Mouse (Mus musculus): ENCODE data around the gene Entpd6.

Gene Entpd6

GRCm38 (mm10) chr2:150787234-150787771 lies 38.5 kb downstream of the Entpd6 start:
- no peak for DNase-seq (ENCODE audit: low read depth, low spot score)

GRCm38 (mm10) chr2:150788768-150789550 lies 40.1 kb downstream of the Entpd6 start:
- DNase-seq (ENCODE audit: low read depth, low spot score) = no peak

- no peak for DNase-seq (ENCODE audit: low read depth, low spot score)
Measured at GRCm38 (mm10) chr2:150793320-150793719, 44.5 kb downstream of the Entpd6 start.

DNA sequence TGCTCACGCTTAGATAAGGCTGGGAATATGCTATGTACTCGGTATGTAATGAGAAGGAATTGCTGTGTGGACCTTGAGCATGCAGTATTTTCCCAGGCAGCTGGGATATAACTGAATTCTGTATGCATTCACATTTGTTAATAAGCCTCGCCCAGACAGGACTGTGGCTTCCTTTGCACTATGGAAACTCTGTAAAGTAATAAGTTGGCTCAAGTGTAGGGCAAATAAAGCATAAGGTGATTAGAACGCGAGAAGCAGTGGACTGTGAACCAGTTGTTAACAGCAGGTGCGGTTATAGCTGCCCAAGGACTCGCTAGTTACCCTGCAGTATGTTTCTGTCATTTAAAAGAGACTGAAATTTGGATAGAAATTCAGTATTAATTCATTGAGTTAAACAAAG lies 49.2 kb downstream of the Entpd6 start:
- no peak for DNase-seq (ENCODE audit: low read depth, low spot score)

DNA sequence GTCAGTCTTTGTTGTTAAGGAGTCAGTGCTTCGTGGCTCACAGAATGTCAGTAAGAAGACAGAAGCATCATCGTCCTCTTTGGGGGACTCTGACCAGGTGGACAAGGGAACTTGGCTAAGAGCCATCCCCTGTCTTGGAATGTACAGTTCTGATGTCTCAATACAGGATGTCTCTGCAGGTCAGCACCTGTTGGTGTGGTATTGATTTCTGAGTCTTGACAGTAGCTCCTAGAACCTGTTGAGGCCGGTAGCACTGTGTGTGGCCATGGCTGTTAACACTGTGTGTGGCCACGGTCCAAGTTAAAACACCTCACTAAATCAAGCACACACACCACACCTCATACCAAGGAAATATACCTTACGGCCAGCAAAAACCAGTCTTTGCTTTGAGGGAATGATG lies 51.8 kb downstream of the Entpd6 start:
- DNase-seq (ENCODE audit: low read depth, low spot score) = no peak

- DNase-seq (ENCODE audit: low read depth, low spot score) = no peak
Measured at GRCm38 (mm10) chr2:150803035-150803434, 54.2 kb downstream of the Entpd6 start.

DNA sequence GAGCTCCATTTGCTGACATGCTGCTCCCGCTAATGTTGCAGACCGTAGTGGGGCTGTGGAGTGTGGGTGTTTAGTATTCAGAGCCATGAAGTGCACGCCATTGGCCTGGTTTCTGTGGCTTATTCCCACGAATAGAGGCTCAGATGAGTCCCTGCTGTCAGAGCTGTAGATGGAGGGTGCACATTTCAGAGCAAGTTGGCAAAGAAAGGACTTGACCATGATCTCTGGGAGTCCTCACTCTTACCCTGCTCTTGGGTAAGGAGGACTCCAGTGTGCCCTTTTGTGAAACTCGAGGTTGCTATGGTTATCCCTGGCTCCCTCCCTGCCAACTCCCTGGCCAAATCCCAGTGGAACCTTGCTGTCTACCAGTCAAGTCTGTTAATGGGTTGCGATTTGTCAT lies 59.5 kb downstream of the Entpd6 start:
- DNase-seq (ENCODE audit: low read depth, low spot score) = no peak

GRCm38 (mm10) chr2:150808812-150809211 lies 60.0 kb downstream of the Entpd6 start:
- no peak for DNase-seq (ENCODE audit: low read depth, low spot score)

DNA sequence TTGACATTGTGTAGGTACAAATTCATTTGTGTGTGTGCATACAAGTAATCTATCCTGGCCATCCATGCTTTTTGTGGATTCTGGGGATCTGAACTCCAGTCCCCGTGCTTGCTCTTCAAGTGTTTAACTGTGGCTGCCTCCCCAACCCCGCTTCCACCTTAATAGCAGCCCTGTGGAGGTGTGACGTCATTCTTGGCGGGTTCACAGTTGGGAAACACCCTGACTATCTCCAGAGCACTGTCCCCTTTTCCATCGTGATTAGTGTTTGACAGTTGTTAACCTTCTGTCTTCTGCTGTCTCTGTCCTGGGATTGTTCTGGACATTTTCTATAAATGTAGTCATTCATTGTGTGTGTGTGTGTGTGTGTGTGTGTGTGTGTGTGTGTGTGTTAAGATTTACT lies 61.8 kb downstream of the Entpd6 start:
- DNase-seq (ENCODE audit: low read depth, low spot score) = no peak

DNA sequence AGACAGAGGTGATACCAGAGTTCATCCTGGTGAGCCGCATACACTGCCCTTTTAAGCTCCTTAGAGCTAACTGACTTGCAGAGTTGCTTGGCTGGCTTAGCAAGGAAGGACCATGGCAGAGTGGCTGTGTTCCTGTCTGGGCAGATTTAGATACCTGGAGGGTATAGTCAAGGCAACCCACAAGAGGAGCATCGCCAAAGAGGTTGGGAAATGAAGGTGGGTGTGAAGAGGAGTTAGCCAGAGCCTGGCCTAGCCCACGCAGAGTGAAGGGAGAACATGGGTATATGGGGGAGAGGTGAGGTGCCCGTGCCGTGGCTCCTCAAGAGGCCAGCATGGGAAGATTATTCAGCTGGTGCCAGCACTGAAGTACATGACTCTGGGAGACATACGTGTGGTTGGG lies 64.0 kb downstream of the Entpd6 start:
- DNase-seq (ENCODE audit: low read depth, low spot score) = no peak

GRCm38 (mm10) chr2:150816676-150817402 lies 68.0 kb downstream of the Entpd6 start:
- no peak for DNase-seq (ENCODE audit: low read depth, low spot score)

GRCm38 (mm10) chr2:150818742-150819141 lies 69.9 kb downstream of the Entpd6 start:
- DNase-seq (ENCODE audit: low read depth, low spot score) = no peak

- DNase-seq (ENCODE audit: low read depth, low spot score) = no peak
Measured at GRCm38 (mm10) chr2:150820720-150821119, 71.9 kb downstream of the Entpd6 start.
